Mouse (Mus musculus) erythroid progenitor cell, adult 5-6 weeks (primary cell): ENCODE measurements around the gene Ppp1r27. TPM values are rescaled to one million over a fixed set of nuclear protein-coding genes. Genes with fewer than 3 reads are reported as not detected.
"Not testable (repeated sequence)": the region's sequence is repeated elsewhere in the genome, so short reads cannot be mapped to it uniquely, and the experiment has no call there.

Experiments used
- ATAC-seq: replicated peaks from 2 replicates; pipeline ENCODE4 v1.8.0; 2016; ENCODE audit warnings: moderate number of reproducible peaks, mild to moderate bottlenecking, moderate TSS enrichment, inconsistent platforms; ENCODE audit not compliant: poor library complexity, low FRiP score, severe bottlenecking
- total RNA-seq, 2 experiments: library from RNA; stranded (forward) in 1 of 2; stranded (reverse) in 1 of 2; fragments of 150-400 nt in 1 of 2; fragments of 186-747, 209-891 nt in 1 of 2; gene quantifications; 2 replicates each; pipeline versions ENCODE4 v1.2.3 to v1.2.4; 2015 to 2017; ENCODE audit warnings: low replicate concordance in 2 of 2

Ppp1r27 gene
- total RNA-seq (2015; ENCODE audit: low replicate concordance) (not detected in 2 replicates), total RNA-seq (2017; ENCODE audit: low replicate concordance) (not detected in 2 replicates)

GRCm38 (mm10) chr11:120550810-120551440 is at the start of gene Ppp1r27:
TSS of gene Ppp1r27 (minus strand) at chr11:120551132.
- no peak for ATAC-seq

GRCm38 (mm10) chr11:120600716-120601115 is 49.8 kb upstream of the Ppp1r27 start:
- no peak for ATAC-seq

- ATAC-seq: peak; percentile 5; the same call in 1 of the 2 replicates
These were observed 48.1 kb upstream of the Ppp1r27 start for GRCm38 (mm10) chr11:120598990-120599549.

GRCm38 (mm10) chr11:120598283-120598989 is 47.5 kb upstream of the Ppp1r27 start, which contains the start of the genes Alyref and Anapc11:
TSS of gene Alyref (minus strand) at chr11:120598365.
TSS of gene Anapc11 (plus strand) at chr11:120598421.
- peak; percentile 94 for ATAC-seq

- ATAC-seq: 0 out of 2 replicates have a peak, but pooled peaks have one; percentile 12
These were observed 46.6 kb upstream of the Ppp1r27 start for GRCm38 (mm10) chr11:120597240-120598235.

GRCm38 (mm10) chr11:120588531-120588930 is 37.6 kb upstream of the Ppp1r27 start:
- ATAC-seq: no peak

GRCm38 (mm10) chr11:120583937-120584336 is 33.0 kb upstream of the Ppp1r27 start:
- no peak for ATAC-seq

GRCm38 (mm10) chr11:120582982-120583293 is 32.0 kb upstream of the Ppp1r27 start:
- not testable (repeated sequence) for ATAC-seq

GRCm38 (mm10) chr11:120582268-120582981 is 31.5 kb upstream of the Ppp1r27 start:
- 0 out of 2 replicates have a peak, but pooled peaks have one; percentile 16 for ATAC-seq

GRCm38 (mm10) chr11:120581490-120582267 is 30.7 kb upstream of the Ppp1r27 start, which contains the start of gene Arhgdia:
TSS of gene Arhgdia (minus strand) at chr11:120581624.
- ATAC-seq: peak; percentile 58

GRCm38 (mm10) chr11:120580871-120581331 is 30.0 kb upstream of the Ppp1r27 start:
- peak; percentile 67 for ATAC-seq

- ATAC-seq: 0 out of 2 replicates have a peak, but pooled peaks have one; percentile 15
These were observed 29.3 kb upstream of the Ppp1r27 start for GRCm38 (mm10) chr11:120580190-120580589.

- ATAC-seq: peak; percentile 44; the same call in 1 of the 2 replicates
These were observed 28.6 kb upstream of the Ppp1r27 start for GRCm38 (mm10) chr11:120579316-120580107.

- ATAC-seq: no peak
These were observed 27.8 kb upstream of the Ppp1r27 start for GRCm38 (mm10) chr11:120578694-120579243.

GRCm38 (mm10) chr11:120578024-120578693 is 27.2 kb upstream of the Ppp1r27 start:
- no peak for ATAC-seq
